Mouse (Mus musculus): ENCODE measurements at regions not wholly inside any gene's neighbourhood (a gene's known extent, or its start where the extent isn't known, plus 50 kb on each side); places are given as distances from the start of the nearest gene placed in this dataset.
A peak's percentile ranks its signal among the peaks of the same experiment; 100 is the strongest.

DNA sequence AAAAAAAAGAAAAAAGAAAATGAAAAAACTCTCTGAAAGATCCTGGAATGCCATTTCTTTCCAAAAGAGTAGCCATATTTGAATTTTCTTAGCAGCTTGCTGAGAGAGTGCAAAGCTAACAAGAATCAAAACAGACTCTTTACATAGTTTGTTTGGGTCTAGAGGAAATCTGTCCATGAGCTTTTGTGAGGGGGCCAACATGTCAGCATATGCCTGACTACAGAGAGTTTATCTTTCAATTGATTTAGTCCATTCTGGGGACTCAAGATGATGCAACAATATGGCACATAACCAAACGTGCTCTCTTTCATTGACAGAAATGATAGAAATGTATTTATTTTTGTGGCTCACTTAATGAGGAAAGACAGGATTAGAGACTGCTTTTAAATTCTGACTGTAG, 822.8 kb upstream of the Acvr2a start:
- H3K79me2 ChIP-seq (ENCODE audit: control insufficient read depth, insufficient read depth, low read length): no peaks in the 10 kb centered on the region
- H3K27me3 ChIP-seq (ENCODE audit: control insufficient read depth, insufficient read depth, low read length): no peaks in the 10 kb centered on the region
- H3K9ac ChIP-seq (ENCODE audit: low read depth, low read length): no peak overlapping the region
- WGBS: 24% methylated on average over 1 of the region's 1 CpGs
- no peak for DNase-seq (ENCODE audit: extremely low read depth, low read depth, low spot score)
- no peaks in the 10 kb centered on the region for H3K4me1 ChIP-seq (ENCODE audit: control insufficient read depth, insufficient read depth, low read length)
- H3K27ac ChIP-seq (replicated peaks; ENCODE audit: insufficient read depth, low read depth, low read length): no peak overlapping the region
- no peak overlapping the region for H3K4me3 ChIP-seq (ENCODE audit: insufficient read depth, low read depth, low read length)
- H3K36me3 ChIP-seq (ENCODE audit: control insufficient read depth, insufficient read depth, low read length): no peaks in the 10 kb centered on the region
- TF ChIP-seq CTCF (IDR thresholded peaks at IDR 0.05; ENCODE audit: low read depth, low read length) (no peak), POLR2A (IDR thresholded peaks at IDR 0.05; ENCODE audit: extremely low read depth, insufficient read depth, low read length) (no peak)

DNA sequence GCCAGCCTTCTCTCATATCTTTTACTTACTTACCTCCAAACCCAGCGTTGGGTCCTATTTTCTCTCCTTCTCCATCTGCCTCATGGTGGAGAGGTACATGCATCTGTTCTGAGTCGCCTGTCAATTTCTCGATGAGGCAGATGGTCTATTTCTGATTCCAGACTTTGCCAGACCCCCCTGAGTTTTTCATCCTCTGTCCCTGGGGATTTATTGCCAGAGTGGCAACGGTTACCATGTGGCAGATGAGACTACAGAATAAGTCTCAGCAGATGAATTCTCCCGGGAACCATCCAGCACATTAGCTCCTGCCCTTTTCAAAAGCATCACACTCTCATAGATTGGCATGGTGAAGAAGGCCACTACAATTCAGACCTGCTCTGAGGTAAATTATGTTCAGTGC, 819.7 kb upstream of the Acvr2a start:
- 90% methylated on average over 5 of the region's 5 CpGs for WGBS
- no peak overlapping the region for H3K27ac ChIP-seq (replicated peaks; ENCODE audit: insufficient read depth, low read depth, low read length)
- no peak overlapping the region for H3K4me3 ChIP-seq (ENCODE audit: insufficient read depth, low read depth, low read length)
- no peaks in the 10 kb centered on the region for H3K27me3 ChIP-seq (ENCODE audit: control insufficient read depth, insufficient read depth, low read length)
- H3K9ac ChIP-seq (ENCODE audit: low read depth, low read length): no peak overlapping the region
- DNase-seq (ENCODE audit: extremely low read depth, low read depth, low spot score): no peak
- no peaks in the 10 kb centered on the region for H3K4me1 ChIP-seq (ENCODE audit: control insufficient read depth, insufficient read depth, low read length)
- no peaks in the 10 kb centered on the region for H3K36me3 ChIP-seq (ENCODE audit: control insufficient read depth, insufficient read depth, low read length)
- no peaks in the 10 kb centered on the region for H3K79me2 ChIP-seq (ENCODE audit: control insufficient read depth, insufficient read depth, low read length)
- no peak for TF ChIP-seq CTCF (IDR thresholded peaks at IDR 0.05; ENCODE audit: low read depth, low read length)
- no peak for TF ChIP-seq POLR2A (IDR thresholded peaks at IDR 0.05; ENCODE audit: extremely low read depth, insufficient read depth, low read length)

DNA sequence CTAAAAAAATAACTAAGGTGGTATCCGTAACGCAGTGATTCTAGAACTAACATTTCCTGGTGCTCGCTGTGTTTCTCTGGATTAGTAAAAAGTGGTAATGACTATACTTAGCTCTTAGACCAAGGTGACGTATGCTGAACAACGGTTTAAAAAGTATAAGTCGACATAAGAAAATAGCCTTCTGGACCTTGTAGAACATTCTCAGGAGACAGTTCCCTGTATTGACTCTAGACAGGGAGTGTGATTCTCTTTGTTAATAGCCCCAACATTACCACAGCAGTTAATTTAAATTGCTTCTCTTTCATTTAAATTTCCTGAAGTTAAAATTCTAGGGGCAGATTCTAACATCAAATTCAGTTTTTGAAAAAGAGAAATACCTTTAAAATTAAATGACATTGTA, 812.7 kb upstream of the Acvr2a start:
- Histone ChIP-seq H3K9ac (ENCODE audit: low read depth, low read length) (no peak overlapping the region), H3K27ac (replicated peaks; ENCODE audit: insufficient read depth, low read depth, low read length) (no peak overlapping the region), H3K27me3 (ENCODE audit: control insufficient read depth, insufficient read depth, low read length) (no peaks in the 10 kb centered on the region), H3K4me1 (ENCODE audit: control insufficient read depth, insufficient read depth, low read length) (peaks cover 4% of the 10 kb centered on the region; the same call in 1 of the 2 replicates), H3K4me3 (ENCODE audit: insufficient read depth, low read depth, low read length) (no peak overlapping the region), H3K36me3 (ENCODE audit: control insufficient read depth, insufficient read depth, low read length) (no peaks in the 10 kb centered on the region), H3K79me2 (ENCODE audit: control insufficient read depth, insufficient read depth, low read length) (no peaks in the 10 kb centered on the region)
- DNase-seq (ENCODE audit: extremely low read depth, low read depth, low spot score): no peak
- TF ChIP-seq CTCF (IDR thresholded peaks at IDR 0.05; ENCODE audit: low read depth, low read length) (no peak), POLR2A (IDR thresholded peaks at IDR 0.05; ENCODE audit: extremely low read depth, insufficient read depth, low read length) (no peak)
- WGBS: 89% methylated on average over 6 of the region's 6 CpGs

DNA sequence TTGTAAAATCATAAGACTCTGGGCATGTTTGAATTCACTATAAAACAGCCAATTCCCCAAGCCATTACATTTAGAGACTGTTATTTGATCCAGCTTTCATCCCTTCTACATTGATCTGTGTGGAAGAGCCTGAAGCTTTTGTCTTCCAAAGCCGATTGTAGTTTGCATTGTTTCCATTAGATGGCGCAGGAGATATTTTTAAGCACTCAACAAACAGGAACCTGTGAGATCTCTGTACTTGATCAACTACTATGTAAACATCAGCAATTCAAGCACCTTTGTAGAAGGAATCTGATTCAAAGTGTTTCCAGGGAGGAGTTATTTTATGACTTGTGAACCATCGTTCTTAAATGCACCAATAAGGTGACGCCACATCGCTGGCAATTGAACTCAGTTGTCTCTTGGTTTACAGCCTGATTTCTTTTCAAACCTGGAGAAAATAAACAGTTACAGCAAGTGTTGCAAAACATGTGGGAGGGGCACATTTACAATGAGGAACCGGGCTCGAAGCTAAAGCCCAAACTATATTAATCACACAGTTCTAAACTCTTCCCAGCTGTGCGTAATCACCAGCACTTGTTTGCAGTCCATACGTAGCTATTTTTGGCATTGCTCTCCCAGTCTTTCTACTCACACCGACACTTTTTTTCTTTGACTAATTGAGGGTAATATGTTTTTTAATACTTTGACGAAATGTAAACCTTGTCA, 812.0 kb upstream of the Acvr2a start:
- Histone ChIP-seq H3K27me3 (ENCODE audit: control insufficient read depth, insufficient read depth, low read length) (no peaks in the 10 kb centered on the region), H3K36me3 (ENCODE audit: control insufficient read depth, insufficient read depth, low read length) (no peaks in the 10 kb centered on the region), H3K79me2 (ENCODE audit: control insufficient read depth, insufficient read depth, low read length) (no peaks in the 10 kb centered on the region), H3K9ac (ENCODE audit: low read depth, low read length) (no peak overlapping the region), H3K4me3 (ENCODE audit: insufficient read depth, low read depth, low read length) (peak overlapping the region; percentile 23; the same call in 1 of the 2 replicates), H3K4me1 (ENCODE audit: control insufficient read depth, insufficient read depth, low read length) (peaks cover 4% of the 10 kb centered on the region; the same call in 1 of the 2 replicates), H3K27ac (replicated peaks; ENCODE audit: insufficient read depth, low read depth, low read length) (no peak overlapping the region)
- TF ChIP-seq CTCF (IDR thresholded peaks at IDR 0.05; ENCODE audit: low read depth, low read length): peak; percentile 44; the same call in 1 of the 2 replicates
- no peak for TF ChIP-seq POLR2A (IDR thresholded peaks at IDR 0.05; ENCODE audit: extremely low read depth, insufficient read depth, low read length)
- DNase-seq (ENCODE audit: extremely low read depth, low read depth, low spot score): peak; percentile 77
- 31% methylated on average over 11 of the region's 11 CpGs for WGBS

DNA sequence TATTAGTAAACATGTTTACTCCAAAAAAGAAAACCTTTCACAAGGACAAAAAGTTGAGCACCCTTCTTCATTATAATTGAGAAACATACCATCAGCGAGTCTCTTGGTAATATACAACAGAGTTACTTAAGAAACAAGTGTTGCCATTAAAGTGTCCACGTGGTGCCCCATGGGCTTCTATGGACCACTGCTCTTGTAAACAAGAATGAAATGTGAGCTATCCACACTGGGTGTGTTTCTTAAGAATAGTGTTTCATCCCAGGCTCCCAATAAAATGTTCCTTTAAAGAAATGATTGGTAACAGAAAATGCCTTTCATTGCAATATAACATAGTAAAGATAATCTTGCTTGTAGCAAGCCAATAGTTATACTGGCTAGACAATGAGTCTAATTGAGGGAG, 803.6 kb upstream of the Acvr2a start:
- WGBS: 89% methylated on average over 2 of the region's 2 CpGs

DNA sequence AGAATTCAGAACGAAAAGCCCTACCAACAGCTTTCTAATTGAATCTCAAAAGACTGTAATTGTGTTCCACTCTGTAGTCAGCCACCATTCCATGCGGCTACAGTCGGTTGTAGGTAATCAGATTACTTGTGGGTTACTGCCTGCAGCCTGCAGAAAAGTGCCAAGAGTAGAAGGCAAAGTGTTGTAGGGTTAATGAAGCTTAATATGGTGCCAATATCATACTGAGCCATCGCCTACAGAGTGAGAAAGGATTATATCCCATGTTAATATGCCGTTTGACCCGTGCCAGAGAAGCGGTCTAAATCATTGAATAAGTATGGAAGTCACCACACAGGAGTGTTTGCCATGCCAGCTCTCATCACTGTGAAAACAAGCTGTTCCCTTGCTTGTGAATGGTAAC, 786.4 kb upstream of the Acvr2a start:
- no peak overlapping the region for H3K9ac ChIP-seq (ENCODE audit: low read depth, low read length)
- DNase-seq (ENCODE audit: extremely low read depth, low read depth, low spot score): no peak
- H3K27ac ChIP-seq (replicated peaks; ENCODE audit: insufficient read depth, low read depth, low read length): no peak overlapping the region
- no peaks in the 10 kb centered on the region for H3K27me3 ChIP-seq (ENCODE audit: control insufficient read depth, insufficient read depth, low read length)
- H3K4me3 ChIP-seq (ENCODE audit: insufficient read depth, low read depth, low read length): no peak overlapping the region
- no peaks in the 10 kb centered on the region for H3K36me3 ChIP-seq (ENCODE audit: control insufficient read depth, insufficient read depth, low read length)
- no peaks in the 10 kb centered on the region for H3K79me2 ChIP-seq (ENCODE audit: control insufficient read depth, insufficient read depth, low read length)
- no peaks in the 10 kb centered on the region for H3K4me1 ChIP-seq (ENCODE audit: control insufficient read depth, insufficient read depth, low read length)
- no peak for TF ChIP-seq POLR2A (IDR thresholded peaks at IDR 0.05; ENCODE audit: extremely low read depth, insufficient read depth, low read length)
- no peak for TF ChIP-seq CTCF (IDR thresholded peaks at IDR 0.05; ENCODE audit: low read depth, low read length)
- 86% methylated on average over 7 of the region's 7 CpGs for WGBS

More for the DNA sequence above, 803.6 kb upstream of the Acvr2a start:
- Histone ChIP-seq H3K27me3 (ENCODE audit: control insufficient read depth, insufficient read depth, low read length) (no peaks in the 10 kb centered on the region), H3K4me1 (ENCODE audit: control insufficient read depth, insufficient read depth, low read length) (no peaks in the 10 kb centered on the region), H3K9ac (ENCODE audit: low read depth, low read length) (no peak overlapping the region), H3K4me3 (ENCODE audit: insufficient read depth, low read depth, low read length) (no peak overlapping the region), H3K79me2 (ENCODE audit: control insufficient read depth, insufficient read depth, low read length) (no peaks in the 10 kb centered on the region), H3K36me3 (ENCODE audit: control insufficient read depth, insufficient read depth, low read length) (no peaks in the 10 kb centered on the region), H3K27ac (replicated peaks; ENCODE audit: insufficient read depth, low read depth, low read length) (no peak overlapping the region)
- TF ChIP-seq POLR2A (IDR thresholded peaks at IDR 0.05; ENCODE audit: extremely low read depth, insufficient read depth, low read length) (no peak), CTCF (IDR thresholded peaks at IDR 0.05; ENCODE audit: low read depth, low read length) (no peak)
- no peak for DNase-seq (ENCODE audit: extremely low read depth, low read depth, low spot score)
